Comparison of ENCODE assay signal across 16 mouse cellular contexts in genomic region chr12:67348551-67348950, GRCm38 (mm10).
"Had no signal": no experiment of that assay in that cellular context is flagged by ENCODE, and none has a peak within 500 bp of the region (broad histone marks: within the 10 kb centered on the region; RNA-seq: fewer than 3 reads in every experiment).

No protein-coding gene starts in this region.

- H3K4me3 ChIP-seq: liver, embryonic 12.5 days; midbrain, embryonic 10.5 days; myocyte; neural tube, embryonic 13.5 days; neural tube, embryonic 15.5 days had no signal

- H3K4me2 ChIP-seq: liver, embryonic 12.5 days; lung, embryonic 14.5 days; neural tube, embryonic 13.5 days; neural tube, embryonic 15.5 days had no signal

- DNase-seq: lung, adult 18-20 months; lung, embryonic 14.5 days; lung, postnatal 10 days; lung, postnatal 4 days; midbrain, embryonic 14.5 days; right cerebral cortex, postnatal 14 days; spleen, adult 18-20 months; thymus, adult 18-20 months; thymus, postnatal 14 days; thymus, postnatal 36 days had no signal

- H3K9ac ChIP-seq: liver, embryonic 12.5 days; liver, embryonic 14.5 days; lung, embryonic 14.5 days; neural tube, embryonic 13.5 days; neural tube, embryonic 15.5 days had no signal

- H3K27ac ChIP-seq: liver, embryonic 12.5 days; liver, embryonic 14.5 days; midbrain, embryonic 10.5 days; neural tube, embryonic 13.5 days; neural tube, embryonic 15.5 days had no signal

- ATAC-seq: liver, embryonic 12.5 days had no signal

- H3K9me3 ChIP-seq: liver, embryonic 12.5 days; midbrain, embryonic 10.5 days; neural tube, embryonic 13.5 days; neural tube, embryonic 15.5 days had no signal

- H3K4me1 ChIP-seq: liver, embryonic 12.5 days; neural tube, embryonic 15.5 days had no signal

- H3K27me3 ChIP-seq: liver, embryonic 12.5 days; neural tube, embryonic 13.5 days; neural tube, embryonic 15.5 days had no signal

- H3K36me3 ChIP-seq: liver, embryonic 12.5 days; midbrain, embryonic 10.5 days; neural tube, embryonic 13.5 days; neural tube, embryonic 15.5 days had no signal
